Mouse (Mus musculus): ENCODE measurements around the gene Bola2. TPM values are rescaled to one million over a fixed set of nuclear protein-coding genes. Genes with fewer than 3 reads are reported as not detected.

Gene Bola2
- total and polyA plus RNA-seq, 3 experiments, result 163 to 436 TPM; not detected in 1

DNA sequence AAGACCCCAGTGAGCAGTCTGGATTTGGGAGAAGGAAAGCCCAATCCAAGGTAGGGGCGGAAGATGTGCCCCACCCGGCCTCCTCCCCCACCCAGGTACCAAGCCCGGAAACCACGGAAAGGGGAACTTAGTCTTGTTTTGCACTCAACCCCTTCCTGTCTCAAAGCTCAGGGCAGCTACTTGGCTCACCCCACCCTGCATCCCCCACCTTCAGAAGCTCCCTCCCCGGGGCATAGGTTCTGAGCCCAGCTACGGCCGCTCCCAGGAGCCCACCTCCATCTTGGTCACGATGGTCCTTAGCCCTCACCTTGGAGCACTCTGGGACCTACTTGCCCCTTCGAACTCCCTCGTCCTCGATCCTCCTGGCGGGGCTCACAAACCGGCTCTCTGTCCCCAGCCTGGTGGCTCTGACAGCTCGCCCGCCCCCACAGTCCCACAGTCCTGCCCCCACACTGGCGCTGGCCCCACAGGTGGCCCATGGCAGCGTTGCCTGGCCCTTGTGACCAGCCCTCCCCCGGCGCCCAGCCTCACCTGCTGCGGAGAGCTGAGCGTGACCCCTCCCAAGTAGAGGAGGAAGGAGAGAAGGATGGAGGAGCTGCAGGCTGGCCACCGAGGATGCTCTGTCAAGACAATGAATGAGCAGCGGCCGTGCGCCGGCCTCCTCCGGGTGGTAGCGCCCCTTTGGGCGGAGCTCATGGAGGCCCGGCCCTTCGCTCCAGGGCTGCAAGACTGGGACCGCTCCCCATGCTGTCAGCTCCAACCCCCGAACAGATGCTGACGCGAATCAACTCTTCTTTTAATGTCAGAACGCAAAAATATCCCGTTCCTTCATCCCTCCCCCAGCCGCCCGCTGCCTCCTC, 9.2 kb downstream of the Bola2 start (continued):
- TF ChIP-seq ELF1 (IDR thresholded peaks at IDR 0.05; ENCODE audit: low read depth, low read length) (peak; percentile 73), GATA1 (IDR thresholded peaks at IDR 0.05; ENCODE audit: low read depth, low read length) (no peak), POLR2A (IDR thresholded peaks at IDR 0.05; ENCODE audit: control insufficient read depth in 1 of 2, insufficient read depth in 1 of 2, low read depth in 1 of 2, low read length in 2 of 2, poor library complexity in 1 of 2) (peak in 1 of 2 experiments; percentile 86; a peak in 2 of 4 replicates), BHLHE40 (IDR thresholded peaks at IDR 0.05; ENCODE audit: borderline replicate concordance, low read depth, low read length) (no peak), EP300 (IDR thresholded peaks at IDR 0.05; ENCODE audit: low read depth in 1 of 2, low read length in 2 of 2) (peak; percentile 7 to 54; a peak in 2 of 4 replicates)

DNA sequence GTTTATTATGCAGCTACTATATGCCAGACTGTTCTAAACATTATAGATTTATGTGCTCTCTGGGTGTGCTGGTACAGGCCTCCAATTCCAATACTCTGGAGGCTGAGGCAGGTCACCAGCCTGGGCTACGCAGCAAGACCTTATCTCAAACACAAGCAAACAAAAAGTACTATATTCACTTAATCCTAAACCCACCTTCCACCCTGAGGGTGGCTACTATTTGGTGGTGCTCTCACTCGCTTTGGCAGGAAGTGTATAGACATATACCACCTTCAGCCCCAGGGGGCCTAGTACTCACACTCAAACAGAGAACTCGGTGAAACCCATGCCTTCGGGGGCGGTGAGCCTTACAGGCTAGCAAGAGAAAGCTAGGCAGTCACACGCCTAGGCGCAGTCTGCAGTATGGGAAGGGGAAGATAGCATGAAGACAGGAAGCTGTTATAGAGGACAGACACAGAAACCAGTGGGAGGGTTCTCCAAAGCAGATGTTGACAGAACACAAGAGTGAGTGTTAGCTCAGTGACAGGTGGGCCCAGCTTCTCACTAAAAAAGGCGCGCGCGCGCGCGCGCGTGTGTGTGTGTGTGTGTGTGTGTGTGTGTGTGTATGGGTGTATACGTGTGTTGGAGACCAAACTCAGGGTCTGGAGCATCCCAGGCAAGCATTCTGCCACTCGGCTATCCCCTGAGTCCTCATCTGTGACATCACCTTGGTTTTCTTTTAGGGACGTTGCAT, 12.4 kb downstream of the Bola2 start, which contains the start of gene Coro1a:
TSS of gene Coro1a (minus strand) at position 346 of the 733 bp plus-strand sequence.
- Histone ChIP-seq H3K36me3 (ENCODE audit: control insufficient read depth in 1 of 2, insufficient read depth in 2 of 2, low read length in 2 of 2) (peaks cover 0 to 12% of the 10 kb centered on the region in 2 experiments; a peak in 2 of 4 replicates), H3K27ac (ENCODE audit: control insufficient read depth, low read depth, low read length) (peak within 1 kb of the TSS; percentile 89), H3K79me2 (ENCODE audit: control insufficient read depth, insufficient read depth, low read length, poor library complexity) (peaks cover 14% of the 10 kb centered on the region), H3K4me3 (ENCODE audit: control insufficient read depth in 1 of 2, insufficient read depth in 1 of 2, low read depth in 2 of 2, low read length in 2 of 2) (peak within 1 kb of the TSS; percentile 48 to 52), H3K4me1 (ENCODE audit: control insufficient read depth in 1 of 2, insufficient read depth in 2 of 2, low read length in 2 of 2) (peaks cover 4 to 22% of the 10 kb centered on the region in 2 experiments; a peak in 3 of 4 replicates), H3K9me3 (replicated peaks; ENCODE audit: insufficient read depth, low read length) (no peaks in the 10 kb centered on the region), H3K9ac (ENCODE audit: control insufficient read depth, low read depth, low read length, poor library complexity, severe bottlenecking) (peak within 1 kb of the TSS; percentile 72), H3K27me3 (ENCODE audit: control insufficient read depth in 1 of 2, insufficient read depth in 2 of 2, low read length in 2 of 2) (no peaks in the 10 kb centered on the region; a peak in 1 of 4 replicates)
- DNase-seq (ENCODE audit: low read depth, low spot score), result peak; percentile 91
- no peak for TF ChIP-seq RCOR1 (IDR thresholded peaks at IDR 0.05; ENCODE audit: low read depth, low read length)
- TF ChIP-seq MEF2A (IDR thresholded peaks at IDR 0.05; ENCODE audit: extremely low read depth, insufficient replicate concordance, low read depth, low read length, poor library complexity, severe bottlenecking), result no peak
- TF ChIP-seq MAX (IDR thresholded peaks at IDR 0.05; ENCODE audit: low read length), result no peak; the same call in 1 of the 2 replicates
- TF ChIP-seq SIN3A (IDR thresholded peaks at IDR 0.05; ENCODE audit: low read length), result peak; percentile 64
- TF ChIP-seq CHD2 (IDR thresholded peaks at IDR 0.05; ENCODE audit: low read length), result no peak
- TF ChIP-seq NRF1 (IDR thresholded peaks at IDR 0.05; ENCODE audit: insufficient read depth, low read depth, low read length, poor library complexity, severe bottlenecking), result peak; percentile 60
- no peak for TF ChIP-seq ETS1 (IDR thresholded peaks at IDR 0.05; ENCODE audit: low read depth, low read length)
- no peak for TF ChIP-seq NELFE (IDR thresholded peaks at IDR 0.05; ENCODE audit: low read depth, low read length)
- peak; percentile 65 for TF ChIP-seq TAL1 (IDR thresholded peaks at IDR 0.05; ENCODE audit: low read length)
- no peak for TF ChIP-seq RAD21 (IDR thresholded peaks at IDR 0.05; ENCODE audit: low read depth, low read length)
- TF ChIP-seq MAFK (IDR thresholded peaks at IDR 0.05; ENCODE audit: borderline replicate concordance, low read depth, low read length), result no peak
- TF ChIP-seq GATA1 (IDR thresholded peaks at IDR 0.05; ENCODE audit: low read depth, low read length), result 0 out of 2 replicates have a peak, but pooled peaks have one; percentile 17
- TF ChIP-seq HCFC1 (IDR thresholded peaks at IDR 0.05; ENCODE audit: low read depth, low read length), result peak; percentile 49
- no peak for TF ChIP-seq ZNF384 (IDR thresholded peaks at IDR 0.05; ENCODE audit: low read depth, low read length)
- no peak for TF ChIP-seq CTCF (IDR thresholded peaks at IDR 0.05 in 2 of 3, conservative IDR thresholded peaks at IDR 0.05 in 1 of 3; ENCODE audit: control insufficient read depth in 1 of 3, insufficient read depth in 1 of 3, low read depth in 2 of 3, low read length in 3 of 3, poor library complexity in 1 of 3, severe bottlenecking in 1 of 3)
- TF ChIP-seq JUND (IDR thresholded peaks at IDR 0.05; ENCODE audit: low read depth, low read length), result no peak
- no peak for TF ChIP-seq ZC3H11A (IDR thresholded peaks at IDR 0.05; ENCODE audit: low read depth, low read length)
- 0 out of 2 replicates have a peak, but pooled peaks have one; percentile 34 for TF ChIP-seq MAZ (IDR thresholded peaks at IDR 0.05; ENCODE audit: low read depth, low read length)
- TF ChIP-seq MXI1 (IDR thresholded peaks at IDR 0.05; ENCODE audit: low read depth, low read length), result peak; percentile 51; the same call in 1 of the 2 replicates
- TF ChIP-seq TCF12 (IDR thresholded peaks at IDR 0.05; ENCODE audit: low read depth, low read length), result peak; percentile 60; the same call in 1 of the 2 replicates
- no peak for TF ChIP-seq USF1 (IDR thresholded peaks at IDR 0.05; ENCODE audit: low read depth, low read length)
- no peak for TF ChIP-seq MYB (IDR thresholded peaks at IDR 0.05; ENCODE audit: low read depth, low read length)
- no peak for TF ChIP-seq POLR2AphosphoS5 (IDR thresholded peaks at IDR 0.05; ENCODE audit: borderline replicate concordance, low read depth, low read length)
- TF ChIP-seq KAT2A (conservative IDR thresholded peaks at IDR 0.05; ENCODE audit: low read depth, low read length), result no peak
- TF ChIP-seq GABPA (IDR thresholded peaks at IDR 0.05; ENCODE audit: low read depth, low read length), result no peak
- TF ChIP-seq TBP (IDR thresholded peaks at IDR 0.05; ENCODE audit: low read depth, low read length), result peak; percentile 55
- TF ChIP-seq POLR2AphosphoS2 (IDR thresholded peaks at IDR 0.05; ENCODE audit: low read length), result no peak
- TF ChIP-seq ELF1 (IDR thresholded peaks at IDR 0.05; ENCODE audit: low read depth, low read length), result no peak; the same call in 1 of the 2 replicates
- TF ChIP-seq MYC (IDR thresholded peaks at IDR 0.05; ENCODE audit: low read depth, low read length), result no peak

Measured in MEL (cell line).